Mouse (Mus musculus): ENCODE results near the gene Kcmf1. TPM values are rescaled to one million over a fixed set of nuclear protein-coding genes. Genes with fewer than 3 reads are reported as not detected.
"Not testable (repeated sequence)": the region's sequence is repeated elsewhere in the genome, so short reads cannot be mapped to it uniquely, and the experiment has no call there.

Gene Kcmf1
- polyA plus RNA-seq, 1 experiment from 2014 or later: 37.6 TPM

GRCm38 (mm10) chr6:72868688-72869087 is 31.1 kb downstream of the Kcmf1 start:
- no peak for ATAC-seq (replicated peaks)
- Histone ChIP-seq H3K27ac (replicated peaks) (no peak overlapping the region), H3K9me3 (no peaks in the 10 kb centered on the region), H3K4me1 (peaks cover 16% of the 10 kb centered on the region; the same call in 1 of the 2 replicates), H3K36me3 (no peaks in the 10 kb centered on the region), H3K27me3 (no peaks in the 10 kb centered on the region), H3K4me2 (replicated peaks) (no peak overlapping the region), H3K9ac (replicated peaks) (no peak overlapping the region), H3K4me3 (no peak overlapping the region)
- 84% methylated on average over 5 of the region's 5 CpGs for WGBS

GRCm38 (mm10) chr6:72867746-72868145 is 32.0 kb downstream of the Kcmf1 start:
- Histone ChIP-seq H3K9ac (replicated peaks) (no peak overlapping the region), H3K9me3 (no peaks in the 10 kb centered on the region), H3K4me2 (replicated peaks) (no peak overlapping the region), H3K27me3 (no peaks in the 10 kb centered on the region), H3K36me3 (no peaks in the 10 kb centered on the region), H3K4me1 (peaks cover 16% of the 10 kb centered on the region; the same call in 1 of the 2 replicates), H3K27ac (replicated peaks) (no peak overlapping the region), H3K4me3 (no peak overlapping the region)
- whole genome bisulfite sequencing: 100% methylated on average over 1 of the region's 1 CpGs
- ATAC-seq (replicated peaks): no peak

DNA sequence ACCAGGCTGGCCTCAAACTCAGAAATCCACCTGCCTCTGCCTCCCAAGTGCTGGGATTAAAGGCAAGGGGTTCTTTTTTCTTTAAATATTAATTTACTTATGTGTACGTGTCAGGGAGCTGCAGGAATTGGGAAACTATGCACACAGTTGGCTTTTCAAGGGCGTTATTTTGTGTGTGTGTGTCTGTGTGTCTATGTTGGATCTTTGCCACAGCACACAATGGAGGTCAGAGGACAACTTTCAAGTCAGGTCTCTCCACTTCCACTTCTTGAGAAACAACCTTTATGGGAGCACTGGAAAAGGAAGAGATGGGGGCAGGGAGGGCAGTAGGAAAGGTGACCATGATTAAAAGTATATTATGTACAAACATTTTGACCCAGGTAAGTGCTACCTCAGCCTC is 33.5 kb downstream of the Kcmf1 start:
- Histone ChIP-seq H3K27me3 (no peaks in the 10 kb centered on the region), H3K4me3 (no peak overlapping the region), H3K27ac (replicated peaks) (no peak overlapping the region), H3K9me3 (no peaks in the 10 kb centered on the region), H3K4me2 (replicated peaks) (no peak overlapping the region), H3K36me3 (no peaks in the 10 kb centered on the region), H3K9ac (replicated peaks) (no peak overlapping the region), H3K4me1 (peaks cover 16% of the 10 kb centered on the region)
- ATAC-seq (replicated peaks): no peak
- 81% methylated on average over 2 of the region's 2 CpGs for WGBS

DNA sequence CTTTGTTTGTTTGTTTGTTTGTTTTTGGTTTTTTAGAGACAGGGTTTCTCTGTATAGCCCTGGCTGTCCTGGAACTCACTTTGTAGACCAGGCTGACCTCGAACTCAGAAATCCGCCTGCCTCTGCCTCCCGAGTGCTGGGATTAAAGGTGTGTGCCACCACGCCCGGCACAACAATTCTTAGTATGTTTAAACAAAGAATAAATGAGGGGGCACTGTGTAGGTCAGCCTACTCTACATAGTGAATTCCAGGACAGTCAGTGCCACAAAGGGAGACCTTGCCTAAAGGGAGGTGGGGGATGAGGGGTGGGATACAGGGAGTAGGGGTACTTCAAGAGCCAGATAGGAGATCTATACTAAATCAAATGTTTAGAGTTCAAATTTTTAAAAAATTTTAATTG is 37.1 kb downstream of the Kcmf1 start:
- H3K27me3 ChIP-seq; ATAC-seq (replicated peaks); H3K27ac ChIP-seq (replicated peaks); H3K4me1 ChIP-seq; H3K36me3 ChIP-seq; H3K9ac ChIP-seq (replicated peaks); H3K4me2 ChIP-seq (replicated peaks); H3K9me3 ChIP-seq; H3K4me3 ChIP-seq: not testable (repeated sequence)
- 92% methylated on average over 5 of the region's 5 CpGs for WGBS

- H3K4me3 ChIP-seq: no peak overlapping the region
- ATAC-seq (replicated peaks): no peak
- peaks cover 41% of the 10 kb centered on the region for H3K36me3 ChIP-seq
- no peaks in the 10 kb centered on the region for H3K27me3 ChIP-seq
- no peak overlapping the region for H3K27ac ChIP-seq (replicated peaks)
- H3K4me1 ChIP-seq: 0 out of 2 replicates have a peak, but pooled peaks cover 6% of the 10 kb centered on the region
- WGBS: 95% methylated on average over 5 of the region's 5 CpGs
- no peaks in the 10 kb centered on the region for H3K9me3 ChIP-seq
- H3K9ac ChIP-seq (replicated peaks): no peak overlapping the region
- no peak overlapping the region for H3K4me2 ChIP-seq (replicated peaks)
Measured at GRCm38 (mm10) chr6:72854256-72854655, 45.5 kb downstream of the Kcmf1 start.

- 0 out of 2 replicates have a peak, but pooled peaks have one; percentile 43 for ATAC-seq (replicated peaks)
- Histone ChIP-seq H3K9me3 (no peaks in the 10 kb centered on the region), H3K4me1 (0 out of 2 replicates have a peak, but pooled peaks cover 6% of the 10 kb centered on the region), H3K9ac (replicated peaks) (no peak overlapping the region), H3K4me2 (replicated peaks) (no peak overlapping the region), H3K27me3 (no peaks in the 10 kb centered on the region), H3K4me3 (no peak overlapping the region), H3K27ac (replicated peaks) (no peak overlapping the region), H3K36me3 (peaks cover 54% of the 10 kb centered on the region)
- 69% methylated on average over 4 of the region's 4 CpGs for WGBS
Measured at GRCm38 (mm10) chr6:72852180-72852579, 47.6 kb downstream of the Kcmf1 start.

- Histone ChIP-seq H3K9me3 (no peaks in the 10 kb centered on the region), H3K27ac (replicated peaks) (no peak overlapping the region), H3K36me3 (peaks cover 54% of the 10 kb centered on the region), H3K4me2 (replicated peaks) (no peak overlapping the region), H3K4me1 (0 out of 2 replicates have a peak, but pooled peaks cover 6% of the 10 kb centered on the region), H3K4me3 (no peak overlapping the region), H3K27me3 (no peaks in the 10 kb centered on the region), H3K9ac (replicated peaks) (no peak overlapping the region)
- 77% methylated on average over 5 of the region's 5 CpGs for WGBS
- no peak for ATAC-seq (replicated peaks)
Measured at GRCm38 (mm10) chr6:72851633-72852032, 48.1 kb downstream of the Kcmf1 start.

GRCm38 (mm10) chr6:72841986-72842502 is 57.7 kb downstream of the Kcmf1 start:
- Histone ChIP-seq H3K9me3 (no peaks in the 10 kb centered on the region), H3K36me3 (peaks cover 46% of the 10 kb centered on the region), H3K27ac (replicated peaks) (no peak overlapping the region), H3K27me3 (no peaks in the 10 kb centered on the region), H3K4me3 (no peak overlapping the region), H3K9ac (replicated peaks) (no peak overlapping the region), H3K4me1 (no peaks in the 10 kb centered on the region), H3K4me2 (replicated peaks) (no peak overlapping the region)
- 87% methylated on average over 7 of the region's 7 CpGs for WGBS
- no peak for ATAC-seq (replicated peaks)

DNA sequence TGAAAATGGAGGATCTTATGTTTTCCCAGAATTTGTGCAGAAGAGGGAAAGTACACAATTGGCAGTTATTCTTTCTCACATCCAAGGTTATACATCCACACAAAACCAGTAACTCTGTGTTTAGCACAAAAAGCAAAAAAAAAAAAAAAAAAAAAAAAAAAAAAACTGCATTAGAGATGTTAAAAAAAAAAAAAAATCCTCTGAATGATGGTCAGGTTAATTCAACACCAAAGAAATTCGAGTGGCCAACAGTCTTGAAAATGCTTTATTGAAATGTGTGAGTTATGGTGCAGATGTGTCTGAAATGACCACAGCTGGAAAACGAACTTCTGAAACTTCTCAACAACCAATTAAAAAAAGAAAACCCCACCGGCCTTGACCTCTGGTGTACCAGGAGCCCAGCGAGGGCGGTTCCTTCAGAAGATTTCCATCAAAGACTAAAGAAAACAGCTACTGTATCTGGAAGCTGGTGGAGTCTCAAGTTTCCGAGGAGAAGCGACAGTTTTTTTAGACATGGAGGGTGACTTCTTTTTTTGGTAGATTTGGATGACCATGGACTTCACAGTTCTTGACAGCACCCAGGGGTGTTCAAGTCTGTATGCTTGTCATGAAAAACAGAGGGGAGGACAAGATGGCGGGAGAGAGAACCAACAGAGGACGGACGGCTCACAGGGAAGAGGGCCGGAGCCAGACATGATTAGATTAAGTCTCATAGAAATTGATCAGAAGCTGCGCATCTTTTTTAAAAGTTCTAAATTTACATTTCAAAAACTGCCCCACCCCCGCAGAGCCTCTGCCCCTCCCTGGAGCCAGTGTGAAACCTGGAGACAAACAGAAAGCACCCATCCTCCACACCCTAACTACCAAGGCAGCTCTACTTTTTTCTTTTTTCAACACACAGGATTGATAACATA is 58.7 kb downstream of the Kcmf1 start:
- 91% methylated on average over 13 of the region's 13 CpGs for WGBS
- H3K27ac ChIP-seq (replicated peaks): no peak overlapping the region
- H3K4me3 ChIP-seq: no peak overlapping the region

GRCm38 (mm10) chr6:72837756-72838155 is 62.0 kb downstream of the Kcmf1 start:
- Histone ChIP-seq H3K9ac (replicated peaks) (no peak overlapping the region), H3K27ac (replicated peaks) (no peak overlapping the region), H3K9me3 (no peaks in the 10 kb centered on the region), H3K36me3 (peaks cover 7% of the 10 kb centered on the region; the same call in 1 of the 2 replicates), H3K4me2 (replicated peaks) (no peak overlapping the region), H3K4me3 (no peak overlapping the region), H3K4me1 (no peaks in the 10 kb centered on the region), H3K27me3 (no peaks in the 10 kb centered on the region)
- 91% methylated on average over 4 of the region's 4 CpGs for WGBS
- ATAC-seq (replicated peaks): no peak

More for the DNA sequence above, 58.7 kb downstream of the Kcmf1 start:
- H3K9me3 ChIP-seq: no peaks in the 10 kb centered on the region
- no peaks in the 10 kb centered on the region for H3K4me1 ChIP-seq
- H3K27me3 ChIP-seq: no peaks in the 10 kb centered on the region
- H3K4me2 ChIP-seq (replicated peaks): no peak overlapping the region
- no peak for ATAC-seq (replicated peaks)
- peaks cover 37% of the 10 kb centered on the region for H3K36me3 ChIP-seq
- no peak overlapping the region for H3K9ac ChIP-seq (replicated peaks)

GRCm38 (mm10) chr6:72834518-72834917 is 65.3 kb downstream of the Kcmf1 start:
- Histone ChIP-seq H3K4me3 (no peak overlapping the region), H3K27me3 (no peaks in the 10 kb centered on the region), H3K4me1 (no peaks in the 10 kb centered on the region), H3K36me3 (peaks cover 1% of the 10 kb centered on the region; the same call in 1 of the 2 replicates), H3K9me3 (no peaks in the 10 kb centered on the region), H3K27ac (replicated peaks) (no peak overlapping the region), H3K9ac (replicated peaks) (no peak overlapping the region), H3K4me2 (replicated peaks) (no peak overlapping the region)
- no peak for ATAC-seq (replicated peaks)
- 37% methylated on average over 4 of the region's 4 CpGs for WGBS

DNA sequence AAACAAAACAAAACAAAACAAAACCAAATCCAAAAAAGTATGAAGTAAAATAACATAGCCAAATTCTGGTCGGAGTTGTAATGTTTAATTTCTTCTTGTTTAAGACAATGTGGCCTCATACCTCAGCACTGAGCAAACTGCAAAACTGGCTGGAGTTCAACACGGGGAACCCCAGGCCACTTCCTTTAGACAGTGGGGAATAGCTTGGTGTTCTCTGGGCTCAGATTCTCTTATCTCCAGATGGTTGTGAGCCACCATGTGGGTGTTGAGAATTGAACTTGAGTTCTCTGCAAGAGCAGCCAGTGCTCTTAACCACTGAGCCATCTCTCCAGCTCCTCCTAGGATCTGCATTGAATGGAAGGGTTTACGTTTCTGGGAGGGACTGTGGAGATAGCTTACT is 67.9 kb downstream of the Kcmf1 start:
- H3K9ac ChIP-seq (replicated peaks): no peak overlapping the region
- 57% methylated on average over 3 of the region's 3 CpGs for WGBS
- no peak for ATAC-seq (replicated peaks)
- H3K9me3 ChIP-seq: no peaks in the 10 kb centered on the region
- no peaks in the 10 kb centered on the region for H3K36me3 ChIP-seq
- H3K4me1 ChIP-seq: no peaks in the 10 kb centered on the region
- no peak overlapping the region for H3K4me2 ChIP-seq (replicated peaks)
- H3K27me3 ChIP-seq: no peaks in the 10 kb centered on the region
- H3K4me3 ChIP-seq: no peak overlapping the region
- H3K27ac ChIP-seq (replicated peaks): no peak overlapping the region

Measured in forebrain, embryonic 15.5 days (tissue).